Mouse (Mus musculus) spleen, adult 2 months (tissue): ENCODE measurements around the gene 9930104L06Rik. TPM values are rescaled to one million over a fixed set of nuclear protein-coding genes. Genes with fewer than 3 reads are reported as not detected.

Source experiments
- DNase-seq, 2 experiments: peaks; one replicate each; pipeline versions ENCODE4 v3.0.0 to v3.0.0-alpha.2; 2012 to 2021; ENCODE audit warnings: low spot score in 2 of 2, low read depth in 1 of 2
- H3K27ac ChIP-seq: fragments of 200-500 bp; 2 replicates; pipeline ENCODE4 v1.5.1; 2012; ENCODE audit warnings: low read length, inconsistent platforms; ENCODE audit not compliant: insufficient read depth
- H3K27me3 ChIP-seq: fragments of 200-500 bp; 2 replicates; pipeline ENCODE4 v1.6.1; 2012; ENCODE audit warnings: mild to moderate bottlenecking, moderate library complexity, low read length, inconsistent platforms; ENCODE audit not compliant: control insufficient read depth, insufficient read depth
- H3K36me3 ChIP-seq: fragments of 200-500 bp; 2 replicates; pipeline ENCODE4 v1.6.1; 2012; ENCODE audit warnings: mild to moderate bottlenecking, low read length, inconsistent platforms; ENCODE audit not compliant: control insufficient read depth, insufficient read depth
- H3K4me1 ChIP-seq: fragments of 200-500 bp; 2 replicates; pipeline ENCODE4 v1.6.1; 2011; ENCODE audit warnings: inconsistent platforms; ENCODE audit not compliant: control insufficient read depth, insufficient read depth, insufficient read length
- H3K4me3 ChIP-seq: fragments of 200-500 bp; 2 replicates; pipeline ENCODE4 v1.5.1; 2011; ENCODE audit warnings: mild to moderate bottlenecking, inconsistent platforms; ENCODE audit not compliant: insufficient read depth, insufficient read length; ENCODE audit errors: extremely low read depth
- CTCF ChIP-seq: fragments of 200-500 bp; IDR thresholded peaks from 2 replicates; pipeline ENCODE4 v1.5.1; 2011; ENCODE audit warnings: mild to moderate bottlenecking, inconsistent platforms; ENCODE audit not compliant: insufficient read depth, insufficient read length, insufficient replicate concordance; ENCODE audit errors: extremely low read depth
- POLR2A ChIP-seq: fragments of 200-500 bp; IDR thresholded peaks from 2 replicates; pipeline ENCODE4 v1.6.1; 2011; ENCODE audit warnings: low read depth, low read length, inconsistent platforms
- WGBS: fragments of 180-500 bp; shearing (Covaris S2); methylation state at CpG from one replicate; pipeline ENCODE4 v1.1.7; 2018; 5-methylcytosine and 5-hydroxymethylcytosine counted together
- polyA plus RNA-seq: library from polyadenylated mRNA; depleted of rRNA; stranded (reverse); fragments of >200 nt; gene quantifications from 2 replicates; pipeline ENCODE4 v1.2.3, GENCODE M21; 2012

9930104L06Rik gene
- polyA plus RNA-seq, 1 experiment, result 13.2 TPM

DNA sequence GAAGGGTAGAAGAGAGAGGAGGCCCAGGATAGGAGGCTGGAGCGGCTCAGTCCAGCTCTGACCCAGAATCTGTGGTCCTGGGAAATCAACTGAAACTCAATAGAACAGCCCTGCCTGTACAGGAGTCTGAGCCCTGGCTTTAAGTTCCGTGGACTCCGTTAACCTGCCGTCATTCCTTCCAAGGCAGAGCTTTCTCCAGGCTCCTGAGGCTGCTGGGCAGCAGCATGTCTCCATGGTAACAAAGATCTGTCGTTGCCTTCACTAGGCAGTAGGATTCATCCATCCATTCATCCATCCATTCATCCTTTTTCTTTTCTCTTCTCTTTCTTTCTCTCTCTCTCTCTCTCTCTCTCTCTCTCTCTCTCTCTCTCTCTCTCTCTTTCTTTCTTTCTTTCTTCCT is 33.8 kb downstream of the 9930104L06Rik start:
- no peak for DNase-seq
- no peaks in the 10 kb centered on the region for H3K36me3 ChIP-seq
- no peak overlapping the region for H3K4me3 ChIP-seq
- TF ChIP-seq CTCF (no peak), POLR2A (no peak)
- H3K4me1 ChIP-seq, result no peaks in the 10 kb centered on the region
- no peaks in the 10 kb centered on the region for H3K27me3 ChIP-seq
- no peak overlapping the region for H3K27ac ChIP-seq
- 82% methylated on average over 5 of the region's 5 CpGs for WGBS

DNA sequence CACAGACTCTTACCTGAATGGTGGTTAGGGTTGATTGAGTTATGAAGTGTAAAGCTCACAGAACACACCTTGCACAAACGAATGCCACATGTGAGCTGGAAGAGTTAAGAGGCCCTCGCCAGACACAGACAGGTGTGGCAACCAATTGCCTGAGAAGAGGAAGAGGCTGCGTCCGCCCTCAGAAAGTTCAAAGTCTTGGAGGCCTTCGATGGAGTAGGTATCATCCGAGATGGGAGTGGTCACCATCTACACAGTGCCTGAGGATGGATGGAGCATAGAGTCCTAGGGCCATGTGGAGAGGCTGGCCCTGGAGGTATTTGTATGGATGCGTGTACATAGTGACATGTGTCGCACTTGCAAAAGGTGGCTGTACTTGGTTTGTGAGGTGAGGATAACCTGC is 34.2 kb downstream of the 9930104L06Rik start:
- 81% methylated on average over 8 of the region's 8 CpGs for WGBS
- no peaks in the 10 kb centered on the region for H3K27me3 ChIP-seq
- TF ChIP-seq CTCF (no peak), POLR2A (no peak)

DNA sequence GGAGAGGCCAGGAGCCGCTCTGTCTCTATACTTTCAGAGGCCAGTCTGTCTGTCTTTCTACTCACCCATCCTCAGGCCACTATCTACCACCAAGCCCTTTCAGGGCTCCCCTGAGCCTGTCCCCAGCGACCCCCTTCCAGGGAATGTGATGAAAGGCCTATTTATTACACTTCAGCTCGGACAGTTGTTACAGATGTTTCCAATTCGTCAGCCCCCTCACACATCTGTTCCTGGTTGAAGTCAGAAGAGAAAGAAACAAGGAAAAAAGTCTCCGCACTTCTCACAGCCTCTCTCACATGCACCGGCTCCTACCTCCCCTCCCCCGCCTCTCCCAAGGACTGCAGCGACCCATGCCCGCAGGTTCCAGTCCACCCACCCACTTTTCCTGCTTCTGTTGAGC is 35.5 kb downstream of the 9930104L06Rik start:
- Histone ChIP-seq H3K36me3 (no peaks in the 10 kb centered on the region), H3K4me1 (no peaks in the 10 kb centered on the region), H3K27ac (no peak overlapping the region), H3K27me3 (no peaks in the 10 kb centered on the region), H3K4me3 (no peak overlapping the region)
- 75% methylated on average over 9 of the region's 9 CpGs for whole genome bisulfite sequencing
- TF ChIP-seq CTCF, result no peak
- no peak for TF ChIP-seq POLR2A
- DNase-seq, result no peak

More for the DNA sequence above, 34.2 kb downstream of the 9930104L06Rik start:
- no peaks in the 10 kb centered on the region for H3K36me3 ChIP-seq
- no peak for DNase-seq
- no peak overlapping the region for H3K27ac ChIP-seq
- H3K4me3 ChIP-seq, result no peak overlapping the region
- H3K4me1 ChIP-seq, result no peaks in the 10 kb centered on the region

DNA sequence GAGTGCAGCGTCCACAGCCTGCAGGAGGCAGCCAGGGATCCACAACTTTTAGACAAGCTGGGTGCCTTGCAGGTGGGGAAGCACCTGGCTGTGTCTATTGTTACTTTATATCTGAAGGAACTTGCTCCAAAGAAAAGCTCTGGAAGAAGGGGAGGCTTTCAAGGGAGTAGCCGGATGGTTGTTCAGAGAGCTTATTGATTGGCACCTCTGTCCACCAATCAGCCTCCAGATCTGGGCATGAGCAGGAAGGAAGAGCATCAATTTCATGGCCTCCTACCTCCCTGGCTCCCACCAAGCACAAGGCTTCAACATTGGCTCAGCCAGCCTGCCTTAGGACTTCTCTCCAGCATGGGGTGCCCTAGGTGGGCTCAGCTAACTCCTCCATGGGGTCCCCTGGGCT is 36.4 kb downstream of the 9930104L06Rik start:
- Histone ChIP-seq H3K4me1 (no peaks in the 10 kb centered on the region), H3K27ac (no peak overlapping the region), H3K36me3 (no peaks in the 10 kb centered on the region), H3K4me3 (no peak overlapping the region), H3K27me3 (no peaks in the 10 kb centered on the region)
- no peak for DNase-seq
- WGBS, result 92% methylated on average over 2 of the region's 2 CpGs
- TF ChIP-seq POLR2A (no peak), CTCF (no peak)

DNA sequence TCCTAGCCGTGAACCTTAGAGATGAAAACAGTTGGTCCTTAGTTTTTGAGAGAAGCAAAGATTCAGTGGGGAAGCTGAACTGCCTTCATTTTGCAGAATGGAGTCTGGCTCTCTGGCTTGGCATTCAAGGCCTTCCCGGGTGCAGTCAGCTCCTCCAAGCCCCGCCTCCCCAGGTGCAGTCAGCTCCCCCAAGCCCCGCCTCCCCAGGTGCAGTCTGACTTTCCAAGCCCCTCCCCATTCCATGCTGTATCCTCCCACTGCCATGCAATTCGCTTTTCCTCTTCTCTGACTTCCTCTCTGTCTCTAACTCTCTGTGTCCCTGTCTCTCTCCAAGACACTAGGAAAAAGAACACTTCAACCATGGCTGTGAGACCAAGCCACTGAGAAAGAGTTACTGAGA is 41.4 kb downstream of the 9930104L06Rik start:
- Histone ChIP-seq H3K4me1 (no peaks in the 10 kb centered on the region), H3K27me3 (no peaks in the 10 kb centered on the region), H3K27ac (no peak overlapping the region), H3K36me3 (no peaks in the 10 kb centered on the region), H3K4me3 (no peak overlapping the region)
- no peak for TF ChIP-seq POLR2A
- TF ChIP-seq CTCF, result no peak
- WGBS, result 46% methylated on average over 5 of the region's 5 CpGs
- no peak for DNase-seq

DNA sequence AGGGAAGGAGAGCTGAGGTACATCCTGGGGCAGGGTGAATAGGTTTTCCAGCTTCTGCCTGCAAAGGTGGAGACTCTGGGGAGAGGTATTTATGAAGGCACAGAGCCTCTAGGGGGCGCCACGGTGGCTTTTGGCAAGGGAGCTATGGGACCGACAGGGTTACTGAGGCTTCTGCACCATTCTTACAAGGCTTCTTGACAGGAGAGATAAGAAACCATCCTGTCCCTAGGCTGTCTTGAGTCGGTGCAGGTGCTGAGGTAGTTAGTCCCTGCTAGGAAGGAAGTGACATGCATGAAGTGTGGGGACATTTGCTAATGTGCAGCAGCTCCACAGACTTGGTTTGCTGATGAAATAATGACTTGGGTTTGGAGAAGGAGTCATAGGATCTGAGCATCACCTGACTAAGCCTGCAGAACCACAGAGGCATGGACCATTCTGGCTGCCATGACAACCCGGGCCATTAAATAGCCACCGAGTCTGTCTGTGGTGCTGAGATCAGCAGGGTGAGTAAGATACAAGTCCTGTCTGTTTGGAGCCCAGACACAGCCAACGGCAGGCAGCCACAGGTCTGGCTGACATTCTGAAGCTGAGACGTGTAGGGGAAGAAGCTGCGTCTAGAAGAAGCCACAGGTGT is 47.2 kb downstream of the 9930104L06Rik start:
- 12% methylated on average over 9 of the region's 9 CpGs for WGBS
- no peak overlapping the region for H3K4me3 ChIP-seq
- H3K27me3 ChIP-seq, result peaks cover 15% of the 10 kb centered on the region
- no peak overlapping the region for H3K27ac ChIP-seq
- no peak for TF ChIP-seq POLR2A
- no peaks in the 10 kb centered on the region for H3K4me1 ChIP-seq
- no peak for DNase-seq
- no peaks in the 10 kb centered on the region for H3K36me3 ChIP-seq

DNA sequence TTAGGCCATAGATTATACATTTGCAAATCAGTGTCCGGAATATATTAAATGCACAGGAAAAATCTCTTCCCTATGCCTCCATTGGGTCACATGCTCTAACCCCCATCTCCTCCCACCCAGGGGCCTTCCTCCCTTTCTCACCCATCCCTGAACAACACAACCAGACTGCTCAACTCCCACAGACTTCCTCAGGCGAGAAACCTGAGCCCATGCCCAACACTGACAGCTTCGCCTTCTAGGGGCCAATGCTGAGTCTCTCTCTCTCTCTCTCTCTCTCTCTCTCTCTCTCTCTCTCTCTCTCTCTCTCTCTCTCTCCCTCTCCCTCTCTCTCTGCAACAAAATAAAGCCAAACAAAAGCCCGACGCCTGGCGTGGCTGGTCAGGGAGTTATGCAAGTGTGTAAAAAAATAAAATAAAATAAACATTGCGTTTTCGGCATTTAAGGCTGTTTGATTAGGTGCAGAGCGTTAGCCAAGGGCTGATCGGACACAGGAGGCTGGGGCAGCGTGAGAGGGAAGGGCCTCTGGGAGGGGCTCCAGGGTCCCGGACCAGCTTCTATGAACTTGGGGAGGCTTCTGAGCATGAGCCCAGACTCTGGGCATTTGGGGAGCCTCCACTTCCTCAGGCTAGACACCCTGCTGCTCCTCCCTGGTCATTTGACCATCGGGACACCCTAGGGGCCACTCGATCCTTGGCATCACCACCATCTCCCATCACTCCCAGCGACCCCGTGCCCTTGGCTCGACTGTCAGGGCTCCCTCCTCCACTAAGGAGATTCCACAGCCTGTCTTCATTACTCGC is 48.2 kb downstream of the 9930104L06Rik start:
- H3K4me3 ChIP-seq, result no peak overlapping the region
- 34% methylated on average over 18 of the region's 18 CpGs for WGBS
- TF ChIP-seq CTCF (no peak), POLR2A (no peak)
- peaks cover 18% of the 10 kb centered on the region for H3K27me3 ChIP-seq
- DNase-seq, result no peak
- H3K36me3 ChIP-seq, result no peaks in the 10 kb centered on the region
- no peaks in the 10 kb centered on the region for H3K4me1 ChIP-seq
- no peak overlapping the region for H3K27ac ChIP-seq
